Mouse (Mus musculus): ENCODE results near the gene Ninj2.

DNA sequence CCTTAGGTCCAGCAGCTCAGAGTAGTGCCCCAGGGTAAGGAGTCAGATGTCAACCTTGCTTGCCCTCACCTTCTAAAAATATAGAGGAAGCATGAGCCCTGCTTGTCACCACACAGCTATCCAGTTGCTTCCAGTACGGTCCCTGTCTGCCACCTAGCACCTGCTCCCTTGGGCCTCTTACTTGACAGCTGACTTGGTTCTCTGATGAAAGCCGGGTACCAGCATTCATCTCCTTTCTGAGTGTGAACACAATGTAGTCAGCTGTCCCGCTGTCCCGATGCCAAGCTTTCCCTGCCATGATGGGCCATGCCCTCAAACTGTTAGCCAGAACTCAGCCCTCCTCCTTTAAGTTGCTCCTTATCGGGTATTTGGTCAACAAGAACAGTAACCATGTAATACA is 89.0 kb downstream of the Ninj2 start:
- no peak for TF ChIP-seq CTCF (conservative IDR thresholded peaks at IDR 0.05; ENCODE audit: low read length)
- TF ChIP-seq NANOG (IDR thresholded peaks at IDR 0.05; ENCODE audit: borderline replicate concordance, low read length), result no peak
- no peak for TF ChIP-seq POU5F1 (IDR thresholded peaks at IDR 0.05; ENCODE audit: borderline replicate concordance, low read length)

All from E14TG2a.4 (cell line).